Mouse (Mus musculus) T-helper 2 cell (primary cell): ENCODE measurements around the gene Bin2.

ENCODE experiments used
- in situ Hi-C: fragments of 300-600 bp; cut with MboI, MseI; formaldehyde crosslinking; loops from one replicate; pipeline ENCODE4 v1.15.1; 2025; ENCODE audit warnings: high pct_unique_total_duplicates

Gene Bin2

GRCm38 (mm10) chr15:100683041-100683440 lies 13.7 kb upstream of the Bin2 start:
- in situ Hi-C loops, result no loop called here

GRCm38 (mm10) chr15:100681770-100682169 lies 12.4 kb upstream of the Bin2 start:
- in situ Hi-C loops, result no loop called here

- in situ Hi-C loops, result no loop called here
These were observed 11.0 kb upstream of the Bin2 start for GRCm38 (mm10) chr15:100680381-100680780.

- in situ Hi-C loops, result no loop called here
These were observed 9.7 kb upstream of the Bin2 start for GRCm38 (mm10) chr15:100679005-100679404.

GRCm38 (mm10) chr15:100678581-100678980 lies 9.2 kb upstream of the Bin2 start:
- in situ Hi-C loops, result no loop called here

- in situ Hi-C loops, result no loop called here
These were observed 8.3 kb upstream of the Bin2 start for GRCm38 (mm10) chr15:100677675-100678074.

- in situ Hi-C loops, result no loop called here
These were observed 7.2 kb upstream of the Bin2 start for GRCm38 (mm10) chr15:100676521-100676920.

- in situ Hi-C loops, result no loop called here
These were observed 6.1 kb upstream of the Bin2 start for GRCm38 (mm10) chr15:100675486-100675885.

GRCm38 (mm10) chr15:100674566-100674965 lies 5.2 kb upstream of the Bin2 start:
- in situ Hi-C loops, result no loop called here

- in situ Hi-C loops, result no loop called here
These were observed 4.4 kb upstream of the Bin2 start for GRCm38 (mm10) chr15:100673585-100674391.

- in situ Hi-C loops, result no loop called here
These were observed 1.5 kb upstream of the Bin2 start for GRCm38 (mm10) chr15:100670833-100671232.

- in situ Hi-C loops, result no loop called here
These were observed 651 bp upstream of the Bin2 start for GRCm38 (mm10) chr15:100670004-100670403.

- in situ Hi-C loops, result no loop called here
These were observed 1.3 kb downstream of the Bin2 start for GRCm38 (mm10) chr15:100667871-100668545.

GRCm38 (mm10) chr15:100667420-100667819 lies 1.9 kb downstream of the Bin2 start:
- in situ Hi-C loops, result no loop called here

- in situ Hi-C loops, result no loop called here
These were observed 2.5 kb downstream of the Bin2 start for GRCm38 (mm10) chr15:100666851-100667250.

GRCm38 (mm10) chr15:100666219-100666696 lies 3.1 kb downstream of the Bin2 start:
- in situ Hi-C loops, result no loop called here

GRCm38 (mm10) chr15:100665411-100666218 lies 3.7 kb downstream of the Bin2 start:
- in situ Hi-C loops, result no loop called here

- in situ Hi-C loops, result no loop called here
These were observed 4.5 kb downstream of the Bin2 start for GRCm38 (mm10) chr15:100664813-100665274.

GRCm38 (mm10) chr15:100660805-100661204 lies 8.5 kb downstream of the Bin2 start:
- in situ Hi-C loops, result no loop called here

GRCm38 (mm10) chr15:100660306-100660705 lies 9.0 kb downstream of the Bin2 start:
- in situ Hi-C loops, result no loop called here

GRCm38 (mm10) chr15:100655201-100655600 lies 14.2 kb downstream of the Bin2 start:
- in situ Hi-C loops, result loop anchor here (10.0 kb wide), 1 partner anchor 190 kb away; no protein-coding TSS in a partner anchor

- in situ Hi-C loops, result loop anchor here (10.0 kb wide), 1 partner anchor 191 kb away; no protein-coding TSS in a partner anchor
These were observed 15.1 kb downstream of the Bin2 start for GRCm38 (mm10) chr15:100654271-100654670.
